Mouse (Mus musculus): ENCODE measurements around the gene Gltp.
A peak's percentile ranks its signal among the peaks of the same experiment; 100 is the strongest.

Gene Gltp

GRCm38 (mm10) chr5:114690633-114691567, at the start of gene Gltp:
Gene Gltp, minus strand, starts transcription at chr5:114690984.
- DNase-seq (ENCODE audit: low spot score) = peak; percentile 94

- DNase-seq (ENCODE audit: low spot score) = no peak
Observed at GRCm38 (mm10) chr5:114738707-114739241, 48.0 kb upstream of the Gltp start.

- DNase-seq (ENCODE audit: low spot score) = no peak
Observed at GRCm38 (mm10) chr5:114737090-114737887, 46.5 kb upstream of the Gltp start.

- no peak for DNase-seq (ENCODE audit: low spot score)
Observed at GRCm38 (mm10) chr5:114733606-114734005, 42.8 kb upstream of the Gltp start.

- DNase-seq (ENCODE audit: low spot score) = no peak
Observed at GRCm38 (mm10) chr5:114731969-114732368, 41.2 kb upstream of the Gltp start.

- DNase-seq (ENCODE audit: low spot score) = no peak
Observed at GRCm38 (mm10) chr5:114731498-114731897, 40.7 kb upstream of the Gltp start.

GRCm38 (mm10) chr5:114730129-114730528, 39.3 kb upstream of the Gltp start:
- no peak for DNase-seq (ENCODE audit: low spot score)

GRCm38 (mm10) chr5:114728160-114728559, 37.4 kb upstream of the Gltp start:
- no peak for DNase-seq (ENCODE audit: low spot score)

GRCm38 (mm10) chr5:114722846-114723245, 32.1 kb upstream of the Gltp start:
- no peak for DNase-seq (ENCODE audit: low spot score)

GRCm38 (mm10) chr5:114721969-114722368, 31.2 kb upstream of the Gltp start:
- no peak for DNase-seq (ENCODE audit: low spot score)

GRCm38 (mm10) chr5:114720784-114721183, 30.0 kb upstream of the Gltp start:
- DNase-seq (ENCODE audit: low spot score) = no peak

GRCm38 (mm10) chr5:114719928-114720270, 29.1 kb upstream of the Gltp start:
- no peak for DNase-seq (ENCODE audit: low spot score)

GRCm38 (mm10) chr5:114719003-114719927, 28.5 kb upstream of the Gltp start:
- DNase-seq (ENCODE audit: low spot score) = no peak

GRCm38 (mm10) chr5:114718483-114718882, 27.7 kb upstream of the Gltp start:
- DNase-seq (ENCODE audit: low spot score) = no peak

- no peak for DNase-seq (ENCODE audit: low spot score)
Observed at GRCm38 (mm10) chr5:114717937-114718336, 27.2 kb upstream of the Gltp start.

- DNase-seq (ENCODE audit: low spot score) = no peak
Observed at GRCm38 (mm10) chr5:114717292-114717691, 26.5 kb upstream of the Gltp start.

GRCm38 (mm10) chr5:114714551-114714950, 23.8 kb upstream of the Gltp start:
- no peak for DNase-seq (ENCODE audit: low spot score)

GRCm38 (mm10) chr5:114709357-114709756, 18.6 kb upstream of the Gltp start:
- DNase-seq (ENCODE audit: low spot score) = no peak

GRCm38 (mm10) chr5:114708491-114708890, 17.7 kb upstream of the Gltp start:
- DNase-seq (ENCODE audit: low spot score) = no peak

GRCm38 (mm10) chr5:114707265-114708068, 16.7 kb upstream of the Gltp start, which contains the start of gene Tchp:
Gene Tchp, plus strand, starts transcription at chr5:114707760.
- peak; percentile 96 for DNase-seq (ENCODE audit: low spot score)

All from urinary bladder, postnatal 25 days (tissue).